Mouse (Mus musculus) B cell, adult 67 days (primary cell): ENCODE results near the gene AU015836. TPM values are rescaled to one million over a fixed set of nuclear protein-coding genes. Genes with fewer than 3 reads are reported as not detected.

Experiments used
- total RNA-seq, 2 experiments: library from RNA; stranded (reverse); gene quantifications; 4 replicates each; pipeline ENCODE4 v1.2.4; 2023

The AU015836 gene
- not detected for total RNA-seq

DNA sequence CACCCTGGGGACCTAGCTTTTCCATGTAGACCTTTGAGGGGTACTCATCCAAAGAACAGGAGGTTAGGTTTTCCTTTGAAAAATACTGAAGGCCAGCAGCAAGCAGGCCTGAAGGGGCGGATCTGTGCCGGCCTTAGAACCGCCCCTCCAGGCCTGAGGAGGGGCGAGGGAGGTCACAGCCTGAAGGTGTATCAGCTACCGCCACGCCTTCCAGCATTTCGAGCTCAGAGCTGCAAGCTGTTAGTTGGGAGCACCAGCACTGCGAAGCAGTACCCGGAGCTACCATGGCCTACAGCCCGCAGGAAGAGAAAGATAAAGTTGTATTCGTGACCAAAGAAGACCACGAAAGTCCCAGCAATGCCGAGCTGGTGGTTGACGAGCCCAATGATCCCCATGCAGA lies at the start of gene AU015836:
Gene AU015836, plus strand, starts transcription at position 216 of the 400 bp plus-strand sequence.

Other genes starting within 250 kb of the AU015836 start
- gene Pdk3, start 136.5 kb upstream of the AU015836 start, total RNA-seq: 10 to 100 TPM; 12.7 to 15.8 TPM
- gene Zfx, start 155.0 kb downstream of the AU015836 start, total RNA-seq: 10 to 100 TPM; 49.8 to 52.4 TPM
- 100 to 1,000 TPM in 1 of 2 experiments, 10 to 100 TPM in 1; 97.4 to 133 TPM for gene Eif2s3x, start 244.2 kb downstream of the AU015836 start, total RNA-seq